Mouse (Mus musculus): Measurements from ENCODE around the gene Sowahc. TPM values are rescaled to one million over a fixed set of nuclear protein-coding genes. Genes with fewer than 3 reads are reported as not detected.

Sowahc gene
- polyA plus RNA-seq, 1 experiment from 2014 or later, result 2.5 TPM

GRCm38 (mm10) chr10:59266097-59266496 lies 44.3 kb downstream of the Sowahc start:
- WGBS, result 85% methylated on average over 1 of the region's 1 CpGs
- ATAC-seq (ENCODE audit: insufficient number of reproducible peaks, insufficient read depth, low FRiP score, low read depth), result no peak
- Histone ChIP-seq H3K36me3 (ENCODE audit: control insufficient read depth, insufficient read depth, low read length) (no peaks in the 10 kb centered on the region), H3K4me1 (ENCODE audit: control insufficient read depth in 2 of 2, insufficient read depth in 2 of 2, low read length in 2 of 2) (peaks cover 5 to 14% of the 10 kb centered on the region in 2 experiments; a peak in 3 of 4 replicates), H3K9me3 (ENCODE audit: control insufficient read depth, low read length) (no peaks in the 10 kb centered on the region), H3K4me3 (ENCODE audit: control insufficient read depth in 1 of 2, insufficient read depth in 1 of 2, low read depth in 1 of 2, low read length in 2 of 2) (no peak overlapping the region), H3K27me3 (ENCODE audit: control insufficient read depth, insufficient read depth, low read length) (no peaks in the 10 kb centered on the region), H3K4me2 (ENCODE audit: low read length) (no peak overlapping the region), H3K27ac (replicated peaks in 1 of 2; ENCODE audit: control insufficient read depth in 1 of 2, insufficient read depth in 1 of 2, low read depth in 2 of 2, low read length in 2 of 2) (peak overlapping the region in 1 of 2 experiments; percentile 12; a peak in 1 of 4 replicates), H3K9ac (ENCODE audit: low read length) (no peak overlapping the region)

GRCm38 (mm10) chr10:59267275-59267674 lies 45.5 kb downstream of the Sowahc start:
- ATAC-seq (ENCODE audit: insufficient number of reproducible peaks, insufficient read depth, low FRiP score, low read depth), result no peak
- Histone ChIP-seq H3K4me2 (ENCODE audit: low read length) (no peak overlapping the region), H3K4me3 (ENCODE audit: control insufficient read depth in 1 of 2, insufficient read depth in 1 of 2, low read depth in 1 of 2, low read length in 2 of 2) (no peak overlapping the region), H3K27me3 (ENCODE audit: control insufficient read depth, insufficient read depth, low read length) (no peaks in the 10 kb centered on the region), H3K36me3 (ENCODE audit: control insufficient read depth, insufficient read depth, low read length) (no peaks in the 10 kb centered on the region), H3K9ac (ENCODE audit: low read length) (no peak overlapping the region), H3K27ac (replicated peaks in 1 of 2; ENCODE audit: control insufficient read depth in 1 of 2, insufficient read depth in 1 of 2, low read depth in 2 of 2, low read length in 2 of 2) (no peak overlapping the region), H3K4me1 (ENCODE audit: control insufficient read depth in 2 of 2, insufficient read depth in 2 of 2, low read length in 2 of 2) (peaks cover 4 to 8% of the 10 kb centered on the region in 2 experiments; a peak in 3 of 4 replicates), H3K9me3 (ENCODE audit: control insufficient read depth, low read length) (no peaks in the 10 kb centered on the region)
- 91% methylated on average over 2 of the region's 2 CpGs for WGBS

GRCm38 (mm10) chr10:59268109-59268508 lies 46.4 kb downstream of the Sowahc start:
- H3K36me3 ChIP-seq (ENCODE audit: control insufficient read depth, insufficient read depth, low read length), result no peaks in the 10 kb centered on the region
- no peak overlapping the region for H3K4me3 ChIP-seq (ENCODE audit: control insufficient read depth in 1 of 2, insufficient read depth in 1 of 2, low read depth in 1 of 2, low read length in 2 of 2)
- no peak overlapping the region for H3K9ac ChIP-seq (ENCODE audit: low read length)
- H3K4me2 ChIP-seq (ENCODE audit: low read length), result no peak overlapping the region
- no peak for ATAC-seq (ENCODE audit: insufficient number of reproducible peaks, insufficient read depth, low FRiP score, low read depth)
- no peak overlapping the region for H3K27ac ChIP-seq (replicated peaks in 1 of 2; ENCODE audit: control insufficient read depth in 1 of 2, insufficient read depth in 1 of 2, low read depth in 2 of 2, low read length in 2 of 2)
- H3K9me3 ChIP-seq (ENCODE audit: control insufficient read depth, low read length), result no peaks in the 10 kb centered on the region
- 46% methylated on average over 4 of the region's 4 CpGs for WGBS
- peaks cover 3 to 8% of the 10 kb centered on the region in 2 experiments; a peak in 3 of 4 replicates for H3K4me1 ChIP-seq (ENCODE audit: control insufficient read depth in 2 of 2, insufficient read depth in 2 of 2, low read length in 2 of 2)
- no peaks in the 10 kb centered on the region for H3K27me3 ChIP-seq (ENCODE audit: control insufficient read depth, insufficient read depth, low read length)

- ATAC-seq (ENCODE audit: insufficient number of reproducible peaks, insufficient read depth, low FRiP score, low read depth), result no peak
- Histone ChIP-seq H3K27me3 (ENCODE audit: control insufficient read depth, insufficient read depth, low read length) (no peaks in the 10 kb centered on the region), H3K36me3 (ENCODE audit: control insufficient read depth, insufficient read depth, low read length) (no peaks in the 10 kb centered on the region), H3K9ac (ENCODE audit: low read length) (no peak overlapping the region), H3K27ac (replicated peaks in 1 of 2; ENCODE audit: control insufficient read depth in 1 of 2, insufficient read depth in 1 of 2, low read depth in 2 of 2, low read length in 2 of 2) (no peak overlapping the region), H3K4me1 (ENCODE audit: control insufficient read depth in 2 of 2, insufficient read depth in 2 of 2, low read length in 2 of 2) (peaks cover 3 to 8% of the 10 kb centered on the region in 2 experiments; a peak in 3 of 4 replicates), H3K4me2 (ENCODE audit: low read length) (no peak overlapping the region), H3K4me3 (ENCODE audit: control insufficient read depth in 1 of 2, insufficient read depth in 1 of 2, low read depth in 1 of 2, low read length in 2 of 2) (no peak overlapping the region), H3K9me3 (ENCODE audit: control insufficient read depth, low read length) (no peaks in the 10 kb centered on the region)
- 63% methylated on average over 3 of the region's 3 CpGs for WGBS
Observed at GRCm38 (mm10) chr10:59268754-59269153, 47.0 kb downstream of the Sowahc start.

GRCm38 (mm10) chr10:59275745-59276144 lies 54.0 kb downstream of the Sowahc start:
- H3K27me3 ChIP-seq (ENCODE audit: control insufficient read depth, insufficient read depth, low read length), result no peaks in the 10 kb centered on the region
- H3K4me1 ChIP-seq (ENCODE audit: control insufficient read depth in 2 of 2, insufficient read depth in 2 of 2, low read length in 2 of 2), result peaks cover 5 to 13% of the 10 kb centered on the region in 2 experiments
- no peak overlapping the region for H3K9ac ChIP-seq (ENCODE audit: low read length)
- H3K36me3 ChIP-seq (ENCODE audit: control insufficient read depth, insufficient read depth, low read length), result no peaks in the 10 kb centered on the region
- no peak for ATAC-seq (ENCODE audit: insufficient number of reproducible peaks, insufficient read depth, low FRiP score, low read depth)
- no peaks in the 10 kb centered on the region for H3K9me3 ChIP-seq (ENCODE audit: control insufficient read depth, low read length)
- no peak overlapping the region for H3K4me3 ChIP-seq (ENCODE audit: control insufficient read depth in 1 of 2, insufficient read depth in 1 of 2, low read depth in 1 of 2, low read length in 2 of 2)
- no peak overlapping the region for H3K27ac ChIP-seq (replicated peaks in 1 of 2; ENCODE audit: control insufficient read depth in 1 of 2, insufficient read depth in 1 of 2, low read depth in 2 of 2, low read length in 2 of 2)
- 78% methylated on average over 5 of the region's 5 CpGs for WGBS
- no peak overlapping the region for H3K4me2 ChIP-seq (ENCODE audit: low read length)

Other genes with a start within 250 kb of the Sowahc start
- 40.1 and 40.5 TPM in 2 replicates for gene Sept10, start 106 bp upstream of the Sowahc start, polyA plus RNA-seq (2014; fragmentation: Nextera tagmentation; extraction: Ambion mirVana)
- gene P4ha1, start 101.3 kb downstream of the Sowahc start, polyA plus RNA-seq (2014; fragmentation: Nextera tagmentation; extraction: Ambion mirVana), result 42.5 and 46.6 TPM in 2 replicates
- 7.6 and 11.6 TPM in 2 replicates for gene Gm10273, start 173.7 kb downstream of the Sowahc start, polyA plus RNA-seq (2014; fragmentation: Nextera tagmentation; extraction: Ambion mirVana)
- gene Pla2g12b, start 181.7 kb downstream of the Sowahc start, polyA plus RNA-seq (2014; fragmentation: Nextera tagmentation; extraction: Ambion mirVana), result 0.50 and 0.55 TPM in 2 replicates
- 4.7 and 5.6 TPM in 2 replicates for gene Oit3, start 219.8 kb downstream of the Sowahc start, polyA plus RNA-seq (2014; fragmentation: Nextera tagmentation; extraction: Ambion mirVana)